Mouse (Mus musculus) small intestine, adult 2 months (tissue): Measurements from ENCODE around the gene Kmt5b. TPM values are rescaled to one million over a fixed set of nuclear protein-coding genes. Genes with fewer than 3 reads are reported as not detected.

Experiments
- H3K27ac ChIP-seq: fragments of 200-500 bp; 2 replicates; pipeline ENCODE4 v1.5.1; 2012; ENCODE audit warnings: low read depth, low read length, control low read depth, inconsistent platforms; ENCODE audit not compliant: insufficient read depth
- H3K27me3 ChIP-seq: fragments of 200-500 bp; 2 replicates; pipeline ENCODE4 v1.6.1; 2012; ENCODE audit warnings: mild to moderate bottlenecking, moderate library complexity, low read length, inconsistent platforms; ENCODE audit not compliant: control insufficient read depth, insufficient read depth
- H3K36me3 ChIP-seq: fragments of 200-500 bp; 2 replicates; pipeline ENCODE4 v1.6.1; 2012; ENCODE audit warnings: mild to moderate bottlenecking, low read length, control low read depth, inconsistent platforms; ENCODE audit not compliant: control insufficient read depth, insufficient read depth
- H3K4me1 ChIP-seq: fragments of 200-500 bp; 2 replicates; pipeline ENCODE4 v1.6.1; 2012; ENCODE audit warnings: low read length, inconsistent platforms, mixed read lengths; ENCODE audit not compliant: control insufficient read depth, insufficient read depth, insufficient read length
- H3K4me3 ChIP-seq: fragments of 200-500 bp; 2 replicates; pipeline ENCODE4 v1.5.1; 2012; ENCODE audit warnings: low read depth, mild to moderate bottlenecking, control low read depth, inconsistent platforms, low read length, moderate library complexity
- CTCF ChIP-seq: fragments of 200-500 bp; IDR thresholded peaks from 2 replicates; pipeline ENCODE4 v1.5.1; 2012; ENCODE audit warnings: low read depth, mild to moderate bottlenecking, control low read depth, inconsistent platforms, low read length, moderate library complexity, mixed read lengths; ENCODE audit not compliant: insufficient replicate concordance, insufficient read length; ENCODE audit errors: extremely low read depth
- POLR2A ChIP-seq: fragments of 200-500 bp; IDR thresholded peaks from 2 replicates; pipeline ENCODE4 v1.6.1; 2012; ENCODE audit warnings: low read depth, mild to moderate bottlenecking, control low read depth, inconsistent platforms, low read length, moderate library complexity
- WGBS: fragments of 180-500 bp; shearing (Covaris S2); methylation state at CpG from one replicate; pipeline ENCODE4 v1.1.7; 2018; 5-methylcytosine and 5-hydroxymethylcytosine counted together
- polyA plus RNA-seq: library from polyadenylated mRNA; depleted of rRNA; stranded (reverse); fragments of >200 nt; gene quantifications from 2 replicates; pipeline ENCODE4 v1.2.3, GENCODE M21; 2012

Kmt5b gene
- polyA plus RNA-seq, 1 experiment, result 16.8 TPM

- 79% methylated on average over 7 of the region's 7 CpGs for WGBS
- Histone ChIP-seq H3K4me3 (no peak overlapping the region), H3K4me1 (no peaks in the 10 kb centered on the region), H3K36me3 (no peaks in the 10 kb centered on the region), H3K27me3 (no peaks in the 10 kb centered on the region), H3K27ac (no peak overlapping the region)
- no peak for TF ChIP-seq CTCF
- TF ChIP-seq POLR2A, result no peak
Measured at GRCm38 (mm10) chr19:3730781-3731646, 36.2 kb upstream of the Kmt5b start.

GRCm38 (mm10) chr19:3736001-3736400, 31.2 kb upstream of the Kmt5b start:
- no peaks in the 10 kb centered on the region for H3K4me1 ChIP-seq
- no peaks in the 10 kb centered on the region for H3K36me3 ChIP-seq
- H3K4me3 ChIP-seq, result no peak overlapping the region
- no peak overlapping the region for H3K27ac ChIP-seq
- TF ChIP-seq CTCF (no peak), POLR2A (no peak)
- H3K27me3 ChIP-seq, result no peaks in the 10 kb centered on the region
- 55% methylated on average over 3 of the region's 3 CpGs for WGBS

- TF ChIP-seq CTCF (no peak), POLR2A (no peak)
- Histone ChIP-seq H3K27ac (no peak overlapping the region), H3K27me3 (no peaks in the 10 kb centered on the region), H3K4me3 (no peak overlapping the region), H3K36me3 (no peaks in the 10 kb centered on the region), H3K4me1 (no peaks in the 10 kb centered on the region)
- 94% methylated on average over 7 of the region's 7 CpGs for WGBS
Measured at GRCm38 (mm10) chr19:3739650-3740049, 27.6 kb upstream of the Kmt5b start.

- Histone ChIP-seq H3K27me3 (no peaks in the 10 kb centered on the region), H3K36me3 (no peaks in the 10 kb centered on the region), H3K27ac (no peak overlapping the region), H3K4me1 (no peaks in the 10 kb centered on the region), H3K4me3 (no peak overlapping the region)
- TF ChIP-seq CTCF (no peak), POLR2A (no peak)
- WGBS, result 68% methylated on average over 4 of the region's 4 CpGs
Measured at GRCm38 (mm10) chr19:3742716-3743115, 24.5 kb upstream of the Kmt5b start.

- Histone ChIP-seq H3K27me3 (no peaks in the 10 kb centered on the region), H3K27ac (no peak overlapping the region), H3K4me1 (no peaks in the 10 kb centered on the region), H3K36me3 (no peaks in the 10 kb centered on the region), H3K4me3 (no peak overlapping the region)
- 83% methylated on average over 7 of the region's 7 CpGs for WGBS
- no peak for TF ChIP-seq POLR2A
- no peak for TF ChIP-seq CTCF
Measured at GRCm38 (mm10) chr19:3743362-3743761, 23.9 kb upstream of the Kmt5b start.

- TF ChIP-seq POLR2A (no peak), CTCF (no peak)
- 4% methylated on average over 13 of the region's 13 CpGs for WGBS
- Histone ChIP-seq H3K27me3 (no peaks in the 10 kb centered on the region), H3K27ac (no peak overlapping the region), H3K4me1 (no peaks in the 10 kb centered on the region), H3K4me3 (peak overlapping the region; percentile 73), H3K36me3 (no peaks in the 10 kb centered on the region)
Measured at GRCm38 (mm10) chr19:3743851-3744512, 23.2 kb upstream of the Kmt5b start.

GRCm38 (mm10) chr19:3752621-3753239, 14.5 kb upstream of the Kmt5b start:
- no peak for TF ChIP-seq CTCF
- TF ChIP-seq POLR2A, result no peak
- 12% methylated on average over 8 of the region's 8 CpGs for WGBS
- Histone ChIP-seq H3K4me3 (peak overlapping the region; percentile 33; the same call in 1 of the 2 replicates), H3K36me3 (no peaks in the 10 kb centered on the region), H3K27me3 (no peaks in the 10 kb centered on the region), H3K4me1 (peaks cover 3% of the 10 kb centered on the region; the same call in 1 of the 2 replicates), H3K27ac (peak overlapping the region; percentile 92)
